Mouse (Mus musculus) myocyte (in vitro differentiated cells): Measurements from ENCODE around the gene Grm1.

ENCODE experiments used
- E2F4 ChIP-seq: IDR thresholded peaks from one replicate; pipeline ENCODE4 v1.6.1; 2011; ENCODE audit warnings: mild to moderate bottlenecking, control low read depth, moderate library complexity; ENCODE audit not compliant: insufficient read depth
- MYOG ChIP-seq, 3 experiments: IDR thresholded peaks; one replicate each; pipeline ENCODE4 v1.6.1; 2011; ENCODE audit warnings: control low read depth in 2 of 3, low read depth in 2 of 3, mild to moderate bottlenecking in 2 of 3; ENCODE audit not compliant: insufficient read length in 2 of 3, control insufficient read depth in 1 of 3, insufficient read depth in 1 of 3
- POLR2A ChIP-seq: IDR thresholded peaks from one replicate; pipeline ENCODE4 v1.6.1; 2011; ENCODE audit warnings: low read depth, mild to moderate bottlenecking, control low read depth, moderate library complexity; ENCODE audit not compliant: insufficient read length

DNA sequence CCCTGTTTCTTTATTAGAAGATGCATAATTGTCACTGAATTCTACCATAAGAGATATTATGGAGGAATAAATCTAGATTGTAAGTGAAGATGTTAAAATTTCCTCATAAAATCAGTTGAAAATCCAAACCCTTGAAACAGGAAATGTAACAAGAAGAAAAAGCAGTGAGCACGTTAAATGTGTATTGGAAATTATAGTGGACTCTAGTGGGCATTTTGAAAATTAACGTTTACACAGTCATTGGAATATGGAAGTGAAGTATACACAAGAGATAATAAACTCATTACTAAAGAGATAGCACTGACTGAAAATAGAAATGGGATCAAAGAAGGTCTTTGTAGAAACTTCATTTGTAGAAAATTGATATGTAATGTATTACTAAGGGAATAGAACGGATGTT, 4.2 kb upstream of the Grm1 start:
- no peak for TF ChIP-seq POLR2A
- TF ChIP-seq MYOG (IDR thresholded peaks at IDR 0.05; ENCODE audit: control insufficient read depth in 1 of 3, insufficient read depth in 1 of 3, insufficient read length in 2 of 3, low read depth in 2 of 3) = no peak
- no peak for TF ChIP-seq E2F4
